Comparison of ENCODE assay signal across 8 mouse cellular contexts in the genomic region with DNA sequence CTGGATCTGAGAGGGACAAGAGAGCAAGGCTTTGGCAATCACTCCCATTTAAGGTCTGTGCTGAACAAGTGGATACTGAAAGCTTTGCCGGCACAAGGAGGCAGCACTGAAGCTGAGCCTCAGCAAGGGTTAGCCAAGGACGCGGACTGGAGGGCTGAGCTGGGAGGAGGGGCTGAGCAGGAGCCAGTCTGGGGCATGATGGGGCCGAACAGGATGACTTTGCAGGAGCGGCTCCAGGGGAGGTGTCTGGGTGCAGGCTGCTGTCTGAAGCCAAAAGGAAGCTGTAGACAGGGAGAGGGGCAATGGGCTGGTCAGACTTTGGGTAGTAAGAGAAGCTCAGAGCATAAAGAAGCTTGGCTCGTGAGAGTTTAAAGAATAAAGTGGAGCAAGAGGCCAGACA. TPM values are rescaled to one million over a fixed set of nuclear protein-coding genes. Genes with fewer than 3 reads are reported as not detected.
DNase-seq lines count a peak whose midpoint lies in the region; ATAC-seq and TF ChIP-seq lines count a peak whose summit lies in the region.
"Had no signal": no experiment of that assay in that cellular context is flagged by ENCODE, and none has a peak within 500 bp of the region (broad histone marks: within the 10 kb centered on the region; RNA-seq: fewer than 3 reads in every experiment).

No protein-coding gene starts in this region.

- TF ChIP-seq CTCF in cerebellum, adult 2 months (IDR thresholded peaks at IDR 0.05; ENCODE audit: borderline replicate concordance, insufficient read depth, low read depth, low read length), result peak; percentile 18; the same call in 1 of the 2 replicates

- 7% methylated on average over 6 of the region's 6 CpGs for WGBS in cerebellum, adult 2 months
- WGBS in stomach, embryonic 16.5 days, result 6% methylated on average over 6 of the region's 6 CpGs

- no peaks in the 10 kb centered on the region for H3K9me3 ChIP-seq in stomach, embryonic 16.5 days (replicated peaks; ENCODE audit: control insufficient read depth, low read length)

- H3K27me3 ChIP-seq in cerebellum, adult 2 months (ENCODE audit: control insufficient read depth, insufficient read depth, low read length), result no peaks in the 10 kb centered on the region
- H3K27me3 ChIP-seq in stomach, embryonic 16.5 days (ENCODE audit: control insufficient read depth, insufficient read depth, low read length), result no peaks in the 10 kb centered on the region

- H3K4me1 ChIP-seq in cerebellum, adult 2 months (ENCODE audit: control insufficient read depth, insufficient read depth, low read length), result 0 out of 2 replicates have a peak, but pooled peaks cover 3% of the 10 kb centered on the region
- H3K4me1 ChIP-seq in stomach, embryonic 16.5 days (ENCODE audit: control insufficient read depth, insufficient read depth, low read length), result no peaks in the 10 kb centered on the region

- H3K4me3 ChIP-seq in cerebellum, adult 2 months (replicated peaks; ENCODE audit: insufficient read depth, low read depth, low read length), result no peak overlapping the region
- H3K4me3 ChIP-seq in stomach, embryonic 16.5 days (replicated peaks; ENCODE audit: low read length), result no peak overlapping the region

- H3K9ac ChIP-seq in stomach, embryonic 16.5 days (ENCODE audit: low read length), result no peak overlapping the region

- H3K4me2 ChIP-seq in stomach, embryonic 16.5 days (ENCODE audit: low read depth, low read length), result no peak overlapping the region

- H3K36me3 ChIP-seq in stomach, embryonic 16.5 days (ENCODE audit: control insufficient read depth, insufficient read depth, low read length), result no peaks in the 10 kb centered on the region

- peak; percentile 75 for ATAC-seq in stomach, embryonic 16.5 days (ENCODE audit: insufficient read depth, low FRiP score)

- peak; percentile 88 to 93 for DNase-seq in adrenal gland, adult (ENCODE audit: inconsistent age in 2 of 2, low spot score in 1 of 2)
- DNase-seq in cerebellum, adult 2 months, result peak; percentile 34 to 40
- peak; percentile 36 for DNase-seq in forelimb bud, embryonic 11.5 days (ENCODE audit: low read depth, low spot score)
- DNase-seq in heart, postnatal 36 days, result peak; percentile 57 to 61
- peak; percentile 19 for DNase-seq in layer of hippocampus, adult 9-11 months
- DNase-seq in lung, postnatal 4 days, result peak; percentile 77 to 84

- intact Hi-C loops in heart, postnatal 36 days (cut with DNase I), result loop anchor here (2.0 kb wide), 1 partner anchor 37 kb away; no protein-coding TSS in a partner anchor

- no peak for TF ChIP-seq POLR2A in cerebellum, adult 2 months (IDR thresholded peaks at IDR 0.05; ENCODE audit: borderline replicate concordance, insufficient read depth, low read length)

- no peak overlapping the region for H3K27ac ChIP-seq in cerebellum, adult 2 months (ENCODE audit: insufficient read depth, low read length)
- H3K27ac ChIP-seq in stomach, embryonic 16.5 days (ENCODE audit: low read length), result no peak overlapping the region

RNA-seq across cellular contexts. Expression of gene Mgst2, which starts 48.2 kb away (rescaled TPM):
- polyA plus RNA-seq in cerebellum, adult 2 months (2012; rRNA removed), result 0.17 and 0.34 TPM in 2 replicates
- 1 to 10 TPM in 1 of 2 experiments, not detected in 1; 1.3 TPM for total RNA-seq in heart, postnatal 36 days (2021)
- 58.9 and 64.9 TPM in 2 replicates for polyA plus RNA-seq in stomach, embryonic 16.5 days (2015; fragmentation: Nextera tagmentation; extraction: Ambion mirVana)
- total RNA-seq: left cerebral cortex, postnatal 25 days had no signal

RNA-seq across cellular contexts. Expression of gene Setd7, which starts 51.3 kb away (rescaled TPM):
- polyA plus RNA-seq in cerebellum, adult 2 months (2012; rRNA removed), result 83.0 and 96.5 TPM in 2 replicates
- total RNA-seq in heart, postnatal 36 days (2021), result 10 to 100 TPM; 57.2 to 62.0 TPM
- 2.8 and 4.8 TPM in 2 replicates for polyA plus RNA-seq in stomach, embryonic 16.5 days (2015; fragmentation: Nextera tagmentation; extraction: Ambion mirVana)

Comparison
In these comparisons a context has a peak if more than half of its experiments do, and no peak if none do; other contexts are left out.
1. DNase-seq: peak in every context shown above with its lines; median percentile 90 in adrenal gland, adult; 80 in lung, postnatal 4 days; 59 in heart, postnatal 36 days; 37 in cerebellum, adult 2 months; 36 in forelimb bud, embryonic 11.5 days; 19 in layer of hippocampus, adult 9-11 months.
2. RNA of gene Mgst2, which starts 48.2 kb away (polyA plus RNA-seq): 58.9 to 64.9 TPM in stomach, embryonic 16.5 days; 0.17 to 0.34 TPM in cerebellum, adult 2 months; every median in the first group is over 10 times any median in the second.
3. RNA of gene Setd7, which starts 51.3 kb away (polyA plus RNA-seq): 83.0 to 96.5 TPM in cerebellum, adult 2 months; 2.8 to 4.8 TPM in stomach, embryonic 16.5 days; every median in the first group is over 10 times any median in the second.